Mouse (Mus musculus) embryonic facial prominence, embryonic 12.5 days (tissue): ENCODE data around the gene Gm21954. TPM values are rescaled to one million over a fixed set of nuclear protein-coding genes. Genes with fewer than 3 reads are reported as not detected.
A peak's percentile ranks its signal among the peaks of the same experiment; 100 is the strongest.

Experiments
- ATAC-seq: fragments of 200-750 bp; cut with Nextera tagmentation; 2 replicates; pipeline ENCODE4 v1.8.0; 2017; ENCODE audit not compliant: insufficient number of reproducible peaks, insufficient read depth, low FRiP score, low TSS enrichment
- H3K27ac ChIP-seq: fragments of 300-500 bp; sonication (generic); 2 replicates; pipeline ENCODE4 v1.5.1; 2016; ENCODE audit warnings: mild to moderate bottlenecking
- H3K27me3 ChIP-seq: fragments of 300-500 bp; sonication (generic); 2 replicates; pipeline ENCODE4 v1.6.1; 2016; ENCODE audit warnings: mild to moderate bottlenecking, moderate library complexity
- H3K36me3 ChIP-seq: fragments of 300-500 bp; sonication (generic); 2 replicates; pipeline ENCODE4 v1.6.1; 2016; ENCODE audit warnings: mild to moderate bottlenecking
- H3K4me1 ChIP-seq: fragments of 300-500 bp; sonication (generic); 2 replicates; pipeline ENCODE4 v1.6.1; 2016
- H3K4me2 ChIP-seq: fragments of 300-500 bp; sonication (generic); replicated peaks from 2 replicates; pipeline ENCODE4 v1.6.1; 2016; ENCODE audit warnings: mild to moderate bottlenecking, moderate library complexity
- H3K4me3 ChIP-seq: fragments of 300-500 bp; sonication (generic); 2 replicates; pipeline ENCODE4 v1.5.1; 2016; ENCODE audit warnings: mild to moderate bottlenecking
- H3K9ac ChIP-seq: fragments of 300-500 bp; sonication (generic); 2 replicates; pipeline ENCODE4 v1.6.1; 2016; ENCODE audit warnings: mild to moderate bottlenecking, moderate library complexity
- H3K9me3 ChIP-seq: fragments of 300-500 bp; sonication (generic); 2 replicates; pipeline ENCODE4 v1.6.1; 2016; ENCODE audit warnings: mild to moderate bottlenecking, moderate library complexity
- WGBS: fragments of 180-500 bp; shearing (Covaris S2); methylation state at CpG from one replicate; pipeline ENCODE4 v1.1.7; 2016; 5-methylcytosine and 5-hydroxymethylcytosine counted together
- polyA plus RNA-seq: library from polyadenylated mRNA; unstranded; fragments of >200 nt; fragmentation: Nextera tagmentation; extraction: Ambion mirVana; gene quantifications from 2 replicates; pipeline ENCODE4 v1.2.1, GENCODE M21; 2016

Gm21954 gene
- polyA plus RNA-seq, 1 experiment from 2014 or later: not detected

DNA sequence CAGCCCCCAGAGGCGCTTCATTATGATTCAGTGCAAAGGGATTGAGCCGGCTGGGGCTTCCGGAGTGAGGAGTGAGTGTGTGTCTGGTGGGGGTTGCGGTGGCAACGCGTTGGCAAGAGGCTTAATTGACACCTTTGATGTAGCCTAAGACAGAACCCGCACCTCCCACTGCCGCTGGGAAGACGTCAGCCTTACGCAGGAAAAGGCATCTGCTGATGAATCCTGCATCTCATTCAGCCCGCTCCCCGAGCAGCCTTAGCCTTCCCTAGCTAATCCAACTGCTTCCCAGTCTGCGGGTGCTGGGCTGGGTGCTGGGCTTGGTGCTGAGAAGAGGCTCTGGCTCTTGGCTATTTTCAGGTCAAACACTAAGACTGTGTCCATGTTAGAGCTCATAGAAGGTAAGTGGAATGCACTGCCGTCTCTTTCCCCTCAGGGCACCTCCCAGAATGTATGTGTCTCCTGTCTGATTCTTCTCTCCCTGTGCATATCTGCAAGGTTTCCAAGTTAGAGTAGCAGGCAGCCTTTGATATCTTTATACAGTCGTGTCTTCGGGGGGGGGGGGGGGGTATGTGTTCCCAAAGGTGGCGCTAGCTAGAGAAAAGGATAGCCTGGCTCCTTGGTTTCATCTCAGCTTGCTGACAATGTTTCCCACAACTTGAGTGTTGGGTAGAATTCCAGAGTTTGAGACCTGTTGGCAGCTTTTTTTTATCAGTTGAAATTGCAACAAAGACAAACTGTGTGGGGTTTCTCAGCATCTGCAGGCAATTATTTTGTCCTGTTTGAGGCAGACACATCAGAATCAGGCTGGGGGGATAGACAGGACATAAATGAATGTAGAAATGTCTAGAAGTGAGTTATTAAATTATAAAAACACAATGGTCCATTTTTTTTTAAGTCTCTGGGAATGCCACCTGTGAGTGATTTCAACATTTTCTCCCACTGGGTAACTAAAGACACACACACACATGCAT lies 10.0 kb downstream of the Gm21954 start:
- peak; percentile 62; the same call in 1 of the 2 replicates for ATAC-seq
- Histone ChIP-seq H3K9me3 (no peaks in the 10 kb centered on the region), H3K4me1 (peaks cover 23% of the 10 kb centered on the region), H3K9ac (no peak overlapping the region; the same call in 1 of the 2 replicates), H3K27ac (peak overlapping the region; percentile 72), H3K4me2 (peak overlapping the region; percentile 65), H3K36me3 (no peaks in the 10 kb centered on the region), H3K4me3 (peak overlapping the region; percentile 32), H3K27me3 (no peaks in the 10 kb centered on the region)
- WGBS: 1% methylated on average over 17 of the region's 17 CpGs

DNA sequence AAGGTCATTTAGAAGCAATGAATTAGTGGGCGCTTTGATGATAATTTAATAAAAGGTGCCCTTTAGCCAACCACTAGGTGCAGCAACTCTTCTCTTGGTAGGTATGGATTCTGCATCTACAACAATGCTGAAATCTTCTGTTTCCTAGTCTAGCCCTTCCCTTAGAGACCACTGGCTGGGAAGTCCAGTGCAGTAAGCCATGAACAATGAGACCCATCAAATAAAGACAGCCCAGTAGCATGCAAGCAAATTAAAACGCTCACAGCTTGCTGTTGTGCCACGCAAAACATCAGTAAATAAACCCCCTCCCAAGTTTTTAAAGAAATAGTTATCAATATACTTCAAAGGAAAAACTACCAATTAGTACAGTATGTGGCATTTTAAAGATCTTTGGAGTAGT lies 10.9 kb downstream of the Gm21954 start:
- H3K4me3 ChIP-seq: no peak overlapping the region
- H3K9ac ChIP-seq: no peak overlapping the region
- no peaks in the 10 kb centered on the region for H3K27me3 ChIP-seq
- no peaks in the 10 kb centered on the region for H3K9me3 ChIP-seq
- 69% methylated on average over 3 of the region's 3 CpGs for WGBS
- no peak for ATAC-seq
- peak overlapping the region; percentile 65 for H3K4me2 ChIP-seq
- H3K4me1 ChIP-seq: peaks cover 23% of the 10 kb centered on the region
- H3K36me3 ChIP-seq: no peaks in the 10 kb centered on the region
- no peak overlapping the region for H3K27ac ChIP-seq

DNA sequence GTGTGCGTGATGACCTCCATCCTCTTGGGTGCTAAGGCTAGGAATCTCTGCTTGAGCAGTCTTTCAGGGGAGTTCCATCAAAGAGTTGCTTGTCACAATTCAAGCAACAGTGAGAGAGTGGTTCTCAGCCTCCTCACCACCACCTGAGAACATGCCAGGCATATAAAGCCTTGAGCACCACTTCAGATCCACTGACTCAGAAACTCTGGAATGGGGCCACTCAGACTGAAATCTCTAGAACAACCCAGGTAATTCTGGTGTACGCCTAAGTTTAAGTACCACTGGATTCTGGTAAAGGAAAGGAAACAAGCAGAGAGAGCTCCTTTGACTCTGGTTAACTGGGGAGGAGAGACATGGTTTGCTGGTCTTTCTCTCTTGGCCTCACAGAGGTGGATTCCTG lies 19.5 kb downstream of the Gm21954 start:
- Histone ChIP-seq H3K4me1 (0 out of 2 replicates have a peak, but pooled peaks cover 4% of the 10 kb centered on the region), H3K9me3 (no peaks in the 10 kb centered on the region), H3K27ac (no peak overlapping the region), H3K9ac (no peak overlapping the region), H3K4me2 (no peak overlapping the region), H3K36me3 (no peaks in the 10 kb centered on the region), H3K4me3 (no peak overlapping the region), H3K27me3 (no peaks in the 10 kb centered on the region)
- WGBS: 89% methylated on average over 2 of the region's 2 CpGs
- no peak for ATAC-seq

DNA sequence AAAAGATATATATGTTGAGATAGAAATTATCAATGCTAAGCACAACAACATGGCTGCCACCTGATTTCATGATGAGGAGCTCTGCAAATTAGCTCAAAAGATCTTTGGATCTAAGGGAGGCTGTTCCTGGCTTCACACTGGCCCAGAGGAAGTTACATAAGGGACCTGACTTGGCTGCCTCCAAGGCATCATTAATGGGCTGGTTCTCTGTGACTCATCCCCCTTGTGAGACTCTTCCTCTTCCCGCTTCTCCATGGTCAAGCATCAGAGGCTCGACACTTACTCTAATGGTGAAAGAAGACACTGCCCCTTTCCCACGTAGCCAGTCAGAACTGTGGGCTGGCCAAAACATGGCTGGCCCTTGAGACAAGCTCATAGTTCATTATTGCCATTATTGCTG lies 20.1 kb downstream of the Gm21954 start:
- WGBS: 77% methylated on average over 3 of the region's 3 CpGs
- Histone ChIP-seq H3K36me3 (no peaks in the 10 kb centered on the region), H3K4me2 (no peak overlapping the region), H3K27me3 (no peaks in the 10 kb centered on the region), H3K4me1 (0 out of 2 replicates have a peak, but pooled peaks cover 4% of the 10 kb centered on the region), H3K9me3 (no peaks in the 10 kb centered on the region), H3K27ac (no peak overlapping the region), H3K4me3 (no peak overlapping the region), H3K9ac (no peak overlapping the region)
- ATAC-seq: no peak

DNA sequence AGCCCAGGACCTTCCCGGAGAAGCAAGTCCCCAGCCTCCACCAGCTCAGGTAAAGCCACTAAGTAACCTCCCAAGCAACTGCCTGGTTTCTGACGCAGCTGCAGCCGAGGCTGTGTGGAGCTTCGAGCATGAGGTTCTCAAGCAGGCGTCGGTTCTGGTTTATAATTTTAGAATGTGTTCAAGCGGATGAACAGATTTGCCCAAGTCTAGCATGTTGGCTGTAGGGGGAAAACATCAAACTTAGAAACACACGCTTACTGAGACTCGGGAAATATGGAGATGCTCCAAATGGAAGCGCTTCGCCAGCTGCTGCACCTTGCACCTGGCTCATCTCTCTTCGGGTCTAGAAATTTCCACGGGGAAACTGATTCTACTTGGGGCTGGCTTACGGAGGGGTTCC lies 21.0 kb downstream of the Gm21954 start:
- WGBS: 93% methylated on average over 14 of the region's 14 CpGs
- ATAC-seq: no peak
- H3K36me3 ChIP-seq: no peaks in the 10 kb centered on the region

DNA sequence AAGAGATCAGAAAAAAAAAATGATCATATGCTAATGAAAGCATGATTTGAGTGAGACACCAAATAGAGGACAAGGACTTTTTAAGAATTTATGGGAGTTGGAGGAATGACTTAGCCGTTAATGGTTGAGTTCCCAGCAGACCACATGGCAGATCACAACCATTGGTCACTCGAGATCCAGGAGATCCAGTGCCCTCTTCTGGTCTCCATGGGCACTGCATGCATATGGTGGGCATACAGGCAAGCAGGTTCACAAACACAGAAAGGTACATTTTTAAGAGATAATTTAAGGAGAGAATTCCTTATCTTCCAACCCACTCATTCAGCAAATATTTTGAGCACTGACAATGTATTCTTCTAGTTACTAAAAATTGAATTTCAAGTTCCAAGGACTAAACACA lies 22.9 kb downstream of the Gm21954 start:
- H3K4me2 ChIP-seq: no peak overlapping the region
- no peaks in the 10 kb centered on the region for H3K36me3 ChIP-seq
- 0 out of 2 replicates have a peak, but pooled peaks cover 4% of the 10 kb centered on the region for H3K4me1 ChIP-seq
- WGBS: 98% methylated on average over 2 of the region's 2 CpGs
- no peak overlapping the region for H3K4me3 ChIP-seq
- H3K27me3 ChIP-seq: no peaks in the 10 kb centered on the region
- H3K9me3 ChIP-seq: no peaks in the 10 kb centered on the region
- no peak overlapping the region for H3K27ac ChIP-seq
- ATAC-seq: no peak
- no peak overlapping the region for H3K9ac ChIP-seq

More for the DNA sequence above, 21.0 kb downstream of the Gm21954 start:
- Histone ChIP-seq H3K4me2 (no peak overlapping the region), H3K9ac (no peak overlapping the region), H3K9me3 (no peaks in the 10 kb centered on the region), H3K4me3 (no peak overlapping the region), H3K4me1 (0 out of 2 replicates have a peak, but pooled peaks cover 4% of the 10 kb centered on the region), H3K27me3 (no peaks in the 10 kb centered on the region), H3K27ac (no peak overlapping the region)

DNA sequence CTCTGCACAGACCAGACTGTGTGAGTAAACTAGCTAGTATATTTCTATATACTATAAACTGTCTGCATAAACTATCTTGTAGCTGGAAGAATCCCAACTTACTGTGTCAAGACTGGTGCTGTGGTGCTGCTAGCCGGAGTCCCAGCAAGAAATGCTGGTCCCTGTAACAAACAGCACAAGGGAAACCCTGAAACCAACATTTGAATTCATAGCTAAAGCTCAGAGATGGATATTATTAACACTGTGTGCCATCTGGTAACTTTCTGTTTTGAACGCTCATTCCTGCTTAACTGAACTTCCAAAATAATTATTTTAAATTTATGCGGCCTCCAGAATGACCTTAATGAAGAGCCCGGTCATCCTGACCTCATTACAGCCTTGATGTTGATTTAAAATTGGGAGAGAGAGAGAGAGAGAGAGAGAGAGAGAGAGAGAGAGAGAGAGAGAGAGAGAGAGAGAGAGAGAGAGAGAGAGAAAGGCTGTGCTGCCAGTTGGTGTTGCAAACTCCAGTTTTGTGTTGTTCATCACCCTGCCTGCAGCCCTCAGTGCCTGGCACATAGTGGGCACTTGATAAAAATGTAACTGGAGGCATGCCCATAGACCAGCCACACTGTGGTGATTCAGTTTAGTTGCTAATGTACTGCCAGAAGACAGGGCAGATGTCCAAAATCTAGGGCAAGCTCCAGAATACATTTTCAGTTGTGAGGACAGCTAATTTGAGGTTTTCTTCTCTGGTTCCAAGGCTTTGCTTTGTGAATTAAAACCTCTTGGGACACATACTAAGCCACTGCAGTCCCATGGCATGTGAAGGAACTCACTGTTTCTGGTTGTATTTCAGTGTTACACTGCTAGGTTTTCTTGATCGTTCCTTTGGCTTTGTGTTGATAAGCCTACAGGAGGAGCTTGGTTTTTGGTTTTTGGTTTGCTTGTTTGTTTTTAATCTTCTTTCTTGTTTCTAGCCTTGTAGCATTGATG lies 24.2 kb downstream of the Gm21954 start:
- Histone ChIP-seq H3K27ac (no peak overlapping the region), H3K27me3 (no peaks in the 10 kb centered on the region), H3K9ac (no peak overlapping the region), H3K36me3 (no peaks in the 10 kb centered on the region), H3K4me2 (no peak overlapping the region), H3K4me3 (no peak overlapping the region), H3K4me1 (0 out of 2 replicates have a peak, but pooled peaks cover 4% of the 10 kb centered on the region), H3K9me3 (no peaks in the 10 kb centered on the region)
- ATAC-seq: no peak
- 66% methylated on average over 5 of the region's 5 CpGs for WGBS

DNA sequence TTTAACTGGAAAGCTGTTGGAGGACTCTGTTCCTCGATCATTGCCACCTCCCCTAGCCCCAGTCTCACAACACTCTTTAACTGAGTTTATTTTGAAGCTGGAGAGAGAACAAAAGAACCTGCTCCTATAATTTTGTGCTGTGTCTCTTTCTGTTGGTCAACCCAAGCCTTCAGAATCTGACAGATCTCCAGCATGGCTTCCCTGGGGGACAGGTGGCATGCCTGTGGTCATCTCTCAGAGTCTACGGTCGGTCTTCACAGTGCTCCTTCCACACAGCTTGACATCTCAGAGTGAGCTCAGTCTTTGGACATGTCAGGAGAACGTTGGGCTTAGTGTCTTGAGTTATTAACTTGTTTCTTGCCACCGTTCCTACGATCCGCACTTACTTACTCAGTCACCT lies 25.3 kb downstream of the Gm21954 start:
- ATAC-seq: no peak

DNA sequence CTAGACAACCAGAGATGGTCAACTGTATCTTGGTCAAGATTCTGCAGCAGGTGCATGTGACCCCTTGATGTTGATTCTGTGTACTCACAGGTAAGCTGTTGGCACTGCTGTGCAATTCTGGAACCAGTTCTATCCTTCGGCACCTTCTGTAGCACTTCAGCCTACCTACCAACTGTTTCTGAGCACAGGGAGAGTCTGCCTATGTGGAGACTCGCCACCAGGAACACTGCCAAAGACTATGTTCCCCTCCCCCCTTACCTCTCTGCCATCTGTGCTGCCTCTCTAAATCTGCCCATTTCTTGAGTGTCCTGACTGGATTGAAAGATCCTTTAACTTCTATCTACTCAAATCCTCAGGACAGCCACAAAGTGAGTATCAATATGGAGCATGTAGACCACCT lies 28.3 kb downstream of the Gm21954 start:
- Histone ChIP-seq H3K27me3 (no peaks in the 10 kb centered on the region), H3K4me1 (peaks cover 17% of the 10 kb centered on the region), H3K4me2 (no peak overlapping the region), H3K4me3 (no peak overlapping the region), H3K27ac (no peak overlapping the region), H3K9ac (no peak overlapping the region), H3K36me3 (no peaks in the 10 kb centered on the region), H3K9me3 (no peaks in the 10 kb centered on the region)
- 99% methylated on average over 2 of the region's 2 CpGs for WGBS
- no peak for ATAC-seq

More for the DNA sequence above, 25.3 kb downstream of the Gm21954 start:
- no peaks in the 10 kb centered on the region for H3K36me3 ChIP-seq
- no peak overlapping the region for H3K9ac ChIP-seq
- 89% methylated on average over 7 of the region's 7 CpGs for WGBS
- no peak overlapping the region for H3K27ac ChIP-seq
- no peaks in the 10 kb centered on the region for H3K9me3 ChIP-seq
- H3K4me2 ChIP-seq: no peak overlapping the region
- no peak overlapping the region for H3K4me3 ChIP-seq
- no peaks in the 10 kb centered on the region for H3K27me3 ChIP-seq
- H3K4me1 ChIP-seq: 0 out of 2 replicates have a peak, but pooled peaks cover 4% of the 10 kb centered on the region

DNA sequence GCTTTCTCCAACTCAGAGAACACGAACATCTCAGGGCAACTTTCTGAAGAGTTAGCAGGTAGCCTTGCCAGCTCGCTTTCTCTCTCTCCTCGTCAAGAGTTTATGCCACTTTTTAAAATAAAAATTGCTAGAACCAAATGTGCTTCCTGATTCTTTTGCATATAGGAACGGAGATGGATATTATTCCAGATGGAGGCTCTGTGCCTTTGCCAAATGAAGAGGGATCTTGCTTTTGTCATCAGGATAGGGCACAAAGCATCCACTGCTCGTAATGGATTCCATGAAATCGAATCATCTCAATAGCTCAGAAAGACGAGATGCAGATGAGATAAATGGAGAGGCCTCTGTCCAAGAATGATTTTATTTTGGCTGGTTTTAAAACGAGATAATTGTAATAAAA lies 28.7 kb downstream of the Gm21954 start:
- 84% methylated on average over 8 of the region's 8 CpGs for WGBS
- Histone ChIP-seq H3K27me3 (no peaks in the 10 kb centered on the region), H3K4me3 (no peak overlapping the region), H3K9ac (no peak overlapping the region), H3K9me3 (no peaks in the 10 kb centered on the region), H3K4me2 (no peak overlapping the region), H3K27ac (no peak overlapping the region), H3K36me3 (no peaks in the 10 kb centered on the region), H3K4me1 (peaks cover 20% of the 10 kb centered on the region)
- ATAC-seq: no peak

DNA sequence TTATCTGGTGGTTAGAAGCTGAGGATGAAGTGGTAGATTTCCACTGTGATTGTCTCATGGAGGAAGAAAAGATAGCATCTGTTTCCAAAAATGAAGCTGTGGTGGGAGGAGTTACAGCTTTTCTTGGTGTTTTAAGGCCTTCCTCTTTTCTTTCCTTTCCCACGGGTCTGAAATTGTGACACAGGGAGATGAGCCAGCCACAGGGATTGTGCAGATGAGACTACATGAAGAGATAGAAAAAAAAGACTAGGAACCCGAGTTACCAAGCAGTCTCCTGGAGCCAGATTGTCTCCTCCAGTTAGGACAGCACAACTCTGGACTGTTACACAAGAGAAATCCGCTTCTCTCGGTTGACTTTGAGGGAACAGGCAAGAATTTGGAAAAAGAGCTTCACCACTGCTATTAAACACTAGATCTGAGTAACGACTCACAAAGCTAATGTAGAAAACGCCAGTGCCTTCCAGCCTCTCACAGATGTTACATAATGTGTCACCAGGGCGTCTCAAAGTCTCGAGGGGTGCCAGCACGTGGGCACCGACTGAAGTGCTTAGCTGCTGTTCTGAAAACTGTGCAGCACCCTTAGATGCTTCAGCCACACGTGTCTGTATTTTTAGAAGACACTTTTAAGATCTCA lies 29.9 kb downstream of the Gm21954 start:
- Histone ChIP-seq H3K9ac (no peak overlapping the region), H3K4me1 (peaks cover 16% of the 10 kb centered on the region), H3K27ac (no peak overlapping the region), H3K27me3 (no peaks in the 10 kb centered on the region), H3K9me3 (no peaks in the 10 kb centered on the region), H3K4me2 (no peak overlapping the region), H3K4me3 (no peak overlapping the region), H3K36me3 (no peaks in the 10 kb centered on the region)
- no peak for ATAC-seq
- 83% methylated on average over 11 of the region's 11 CpGs for WGBS
